Mouse (Mus musculus) c-Kit-positive CD71-negative TER-119-negative erythroid progenitor cells, embryonic 14.5 days (primary cell): ENCODE measurements around the gene Rae1.

ENCODE experiments used
- DNase-seq: peaks from one replicate; pipeline ENCODE4 v3.0.0-alpha.2; 2013; ENCODE audit warnings: low read depth

Rae1 gene

DNA sequence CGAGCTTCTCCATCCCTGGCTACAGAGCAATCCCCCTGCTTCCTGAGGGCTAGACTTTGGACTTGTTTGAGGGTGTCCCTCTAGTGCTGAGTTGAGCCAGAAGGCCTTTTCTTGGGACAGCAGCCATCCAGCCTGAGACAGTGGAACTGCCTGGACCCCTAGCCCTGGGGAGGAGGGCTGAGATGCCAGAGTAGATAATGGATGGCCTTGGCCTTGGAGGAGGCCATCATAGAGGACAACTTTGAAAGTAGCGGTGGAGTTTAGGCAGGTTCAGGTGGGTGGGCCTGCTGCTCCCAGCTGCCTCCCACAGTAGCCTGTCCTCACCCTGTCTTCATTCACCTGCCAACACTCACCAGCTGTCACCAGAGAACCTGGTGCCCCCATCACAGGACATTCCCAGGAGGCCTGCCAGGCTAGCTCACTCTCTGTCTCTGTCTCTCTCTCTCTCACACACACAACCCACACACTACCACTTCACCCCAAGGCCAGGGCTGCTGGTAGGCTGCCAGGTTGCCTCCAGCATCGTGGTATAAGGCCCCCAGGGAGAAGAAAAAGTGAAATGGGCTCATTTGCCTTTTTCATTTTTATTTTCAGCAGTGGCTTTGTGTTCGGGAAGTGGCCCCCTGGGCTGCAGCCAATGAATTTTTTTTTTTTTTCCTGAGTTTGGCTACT lies 28.0 kb downstream of the Rae1 start:
- no peak for DNase-seq

DNA sequence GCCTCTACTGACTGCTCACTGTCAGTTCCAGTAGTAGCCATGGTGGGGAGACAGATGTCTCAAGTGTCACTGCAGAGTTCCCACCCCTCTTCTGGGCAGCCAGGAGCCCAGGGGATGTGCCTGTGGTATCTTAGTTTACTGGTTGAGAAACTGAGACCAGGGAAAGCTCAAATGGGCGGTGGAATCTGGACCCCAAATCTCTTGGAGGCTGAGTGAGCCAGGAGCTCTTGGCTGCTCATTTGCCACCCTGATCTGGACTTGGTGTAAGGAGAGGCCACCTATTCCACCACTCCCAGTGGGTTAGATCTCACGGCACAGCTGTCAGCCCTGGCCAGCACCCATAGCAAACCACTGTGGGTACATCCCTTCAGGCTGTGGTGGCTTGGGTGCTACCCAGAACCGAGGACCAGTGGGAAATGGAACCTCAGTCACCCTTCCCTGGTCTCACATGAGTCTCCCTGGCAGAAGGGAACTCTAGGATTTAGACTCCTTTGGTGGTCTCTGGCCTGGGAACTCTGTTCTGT lies 28.7 kb downstream of the Rae1 start:
- DNase-seq: no peak

GRCm38 (mm10) chr2:173030591-173031338 lies 30.8 kb downstream of the Rae1 start:
- DNase-seq: no peak

DNA sequence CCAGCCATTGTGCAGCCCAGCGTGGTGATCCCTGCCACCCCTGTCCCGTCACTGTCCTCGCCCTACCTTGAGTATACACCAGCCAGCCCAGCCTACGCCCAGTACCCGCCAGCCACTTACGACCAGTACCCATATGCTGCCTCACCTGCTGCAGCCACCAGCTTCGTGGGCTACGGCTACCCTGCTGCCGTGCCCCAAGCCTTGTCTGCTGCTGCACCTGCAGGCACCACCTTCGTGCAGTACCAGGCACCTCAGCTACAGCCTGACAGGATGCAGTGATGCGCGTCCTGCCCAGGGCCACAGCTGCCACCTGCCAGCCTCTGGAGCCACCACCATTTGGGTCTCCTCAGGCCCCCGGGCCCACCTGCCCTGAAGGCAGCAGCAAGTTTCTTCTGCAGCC lies 33.6 kb downstream of the Rae1 start:
- DNase-seq: no peak

GRCm38 (mm10) chr2:173034998-173035397 lies 35.1 kb downstream of the Rae1 start:
- no peak for DNase-seq

- no peak for DNase-seq
Measured at GRCm38 (mm10) chr2:173035653-173036052, 35.7 kb downstream of the Rae1 start.

DNA sequence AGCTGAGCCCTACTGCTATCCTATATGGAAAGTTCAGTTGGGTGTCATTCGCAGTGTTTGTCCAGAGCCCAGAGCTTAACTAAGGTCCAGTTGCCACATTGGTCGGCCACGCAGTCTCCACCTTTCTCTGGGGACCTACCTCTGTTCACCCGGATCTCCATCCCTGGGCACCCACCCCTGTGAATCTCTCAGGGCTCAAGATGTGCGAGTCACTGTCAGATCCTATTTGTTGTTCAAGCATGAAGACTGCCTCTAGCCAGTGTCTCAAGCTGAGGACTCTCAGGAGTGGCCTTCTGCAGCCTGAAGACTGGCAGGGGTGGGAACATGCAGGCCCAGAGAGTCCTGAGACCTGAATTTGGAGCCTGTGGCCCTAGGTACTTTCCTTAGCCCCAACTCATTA lies 36.1 kb downstream of the Rae1 start:
- no peak for DNase-seq

DNA sequence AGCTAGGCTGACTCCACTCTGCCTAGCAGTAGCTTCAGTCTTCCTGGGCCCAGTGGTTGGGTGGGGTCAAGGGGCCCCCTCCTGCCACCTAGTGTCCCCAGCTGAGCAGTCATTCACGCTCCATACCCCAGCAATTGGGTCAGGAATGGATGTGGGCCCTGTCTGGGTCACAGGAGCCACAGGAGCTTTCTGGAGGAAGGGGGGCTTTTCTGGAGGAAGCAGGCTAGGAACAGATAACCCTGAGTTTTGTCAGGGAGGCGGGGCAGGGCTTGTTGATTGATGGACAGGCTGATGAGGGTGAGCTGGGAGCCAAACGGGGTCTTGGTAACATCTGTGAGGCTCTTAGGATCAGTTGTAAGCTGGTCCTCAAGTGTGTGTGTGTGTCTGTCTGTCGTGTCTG lies 36.7 kb downstream of the Rae1 start:
- DNase-seq: no peak

GRCm38 (mm10) chr2:173037347-173037746 lies 37.4 kb downstream of the Rae1 start:
- DNase-seq: no peak

- DNase-seq: no peak
Measured at GRCm38 (mm10) chr2:173037827-173038607, 38.1 kb downstream of the Rae1 start.

GRCm38 (mm10) chr2:173039041-173039440 lies 39.1 kb downstream of the Rae1 start:
- DNase-seq: no peak

GRCm38 (mm10) chr2:173040803-173041202 lies 40.9 kb downstream of the Rae1 start:
- DNase-seq: no peak

GRCm38 (mm10) chr2:173041242-173041641 lies 41.3 kb downstream of the Rae1 start:
- no peak for DNase-seq

- no peak for DNase-seq
Measured at GRCm38 (mm10) chr2:173041893-173042292, 42.0 kb downstream of the Rae1 start.

DNA sequence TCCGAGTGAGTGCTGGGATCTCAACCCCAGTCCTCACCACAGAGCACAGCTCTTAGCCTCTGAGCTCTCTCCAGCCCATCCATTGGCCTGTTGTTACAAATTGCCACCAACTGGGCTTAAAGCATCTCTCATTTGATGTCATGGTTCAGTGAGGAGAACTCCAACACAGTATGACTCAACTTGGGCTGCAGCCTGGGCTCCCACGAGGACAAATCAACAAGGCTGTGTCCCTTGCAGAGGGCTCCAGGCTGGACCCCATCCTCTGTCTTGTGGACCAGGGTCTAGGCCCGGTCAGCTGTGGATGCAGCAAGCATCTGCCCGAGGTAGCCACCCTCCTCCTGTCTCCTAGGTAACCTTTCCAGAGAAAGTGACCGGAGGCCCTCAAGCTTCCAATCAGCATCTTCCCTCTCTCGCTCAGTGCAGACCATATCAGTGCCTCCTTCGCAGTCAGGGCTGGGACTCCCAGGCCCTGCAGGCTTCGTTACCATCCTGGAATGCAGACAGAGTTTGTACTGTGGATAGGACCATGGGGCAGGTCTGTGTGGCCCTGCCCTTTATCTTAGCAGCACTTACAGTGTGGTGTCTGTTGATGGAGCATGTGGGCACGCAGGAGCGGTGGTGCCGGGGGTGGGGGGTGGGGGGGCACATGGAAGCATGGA lies 42.7 kb downstream of the Rae1 start:
- DNase-seq: no peak

- no peak for DNase-seq
Measured at GRCm38 (mm10) chr2:173044198-173044970, 44.5 kb downstream of the Rae1 start.

DNA sequence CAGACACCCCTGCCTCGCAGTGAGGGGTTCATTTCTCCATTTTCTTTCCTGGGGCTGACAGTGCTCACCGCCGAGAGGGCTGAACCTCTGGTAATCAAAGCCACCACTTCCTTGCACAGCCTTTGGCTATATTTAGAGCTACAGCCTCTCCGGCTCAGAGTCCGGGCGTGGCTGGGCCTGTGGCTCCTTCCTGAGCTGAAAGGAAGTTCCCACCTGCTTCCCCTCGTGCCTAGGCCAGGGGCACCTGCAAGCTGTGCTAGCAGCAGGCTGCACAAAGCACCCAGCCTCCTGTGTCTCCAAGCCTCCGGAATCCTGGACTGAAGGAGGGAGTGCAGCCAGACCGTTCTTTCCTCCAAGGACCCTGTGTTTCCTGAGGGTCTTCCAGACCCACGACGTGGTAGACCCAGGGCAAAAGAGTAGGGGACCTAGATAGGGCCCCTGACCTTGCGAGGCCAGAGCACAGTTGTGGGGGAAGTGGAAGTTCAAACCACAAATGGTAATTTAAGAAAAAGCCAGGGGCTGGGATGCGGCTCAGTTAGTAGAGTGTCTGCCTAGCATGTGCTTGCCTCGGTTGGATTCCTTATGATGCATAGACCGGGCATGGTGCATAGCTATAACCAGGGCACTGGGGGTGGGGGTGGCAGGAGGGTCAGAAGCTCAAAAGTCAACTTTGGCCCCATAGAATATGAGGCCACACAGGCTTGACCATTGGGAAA lies 46.8 kb downstream of the Rae1 start:
- no peak for DNase-seq

- DNase-seq: no peak
Measured at GRCm38 (mm10) chr2:173047471-173047870, 47.6 kb downstream of the Rae1 start.

- DNase-seq: no peak
Measured at GRCm38 (mm10) chr2:173048041-173048745, 48.3 kb downstream of the Rae1 start.

DNA sequence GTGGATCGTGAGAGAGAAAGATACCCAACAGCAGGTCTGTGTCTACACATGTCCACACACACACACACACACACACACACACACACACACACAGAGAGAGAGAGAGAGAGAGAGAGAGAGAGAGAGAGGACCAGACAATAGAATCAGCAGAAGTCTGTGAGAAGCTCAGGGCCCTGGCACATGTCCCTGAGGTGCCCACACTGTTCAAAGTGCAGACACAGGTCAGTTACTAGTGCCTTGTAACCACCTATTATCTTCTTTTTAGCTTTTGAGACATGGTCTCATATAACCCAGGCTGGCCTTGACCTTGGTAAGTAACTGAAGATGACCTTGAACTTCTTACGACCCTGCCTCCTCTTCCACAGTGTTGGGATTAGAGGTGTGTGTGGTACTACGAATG lies 49.3 kb downstream of the Rae1 start:
- no peak for DNase-seq
